Mouse (Mus musculus) layer of hippocampus, adult 9-10 months (tissue): ENCODE measurements around the gene Snta1.

Experiments used
- DNase-seq: peaks from one replicate; pipeline ENCODE4 v3.0.0; 2022; ENCODE audit warnings: low spot score

Gene Snta1

DNA sequence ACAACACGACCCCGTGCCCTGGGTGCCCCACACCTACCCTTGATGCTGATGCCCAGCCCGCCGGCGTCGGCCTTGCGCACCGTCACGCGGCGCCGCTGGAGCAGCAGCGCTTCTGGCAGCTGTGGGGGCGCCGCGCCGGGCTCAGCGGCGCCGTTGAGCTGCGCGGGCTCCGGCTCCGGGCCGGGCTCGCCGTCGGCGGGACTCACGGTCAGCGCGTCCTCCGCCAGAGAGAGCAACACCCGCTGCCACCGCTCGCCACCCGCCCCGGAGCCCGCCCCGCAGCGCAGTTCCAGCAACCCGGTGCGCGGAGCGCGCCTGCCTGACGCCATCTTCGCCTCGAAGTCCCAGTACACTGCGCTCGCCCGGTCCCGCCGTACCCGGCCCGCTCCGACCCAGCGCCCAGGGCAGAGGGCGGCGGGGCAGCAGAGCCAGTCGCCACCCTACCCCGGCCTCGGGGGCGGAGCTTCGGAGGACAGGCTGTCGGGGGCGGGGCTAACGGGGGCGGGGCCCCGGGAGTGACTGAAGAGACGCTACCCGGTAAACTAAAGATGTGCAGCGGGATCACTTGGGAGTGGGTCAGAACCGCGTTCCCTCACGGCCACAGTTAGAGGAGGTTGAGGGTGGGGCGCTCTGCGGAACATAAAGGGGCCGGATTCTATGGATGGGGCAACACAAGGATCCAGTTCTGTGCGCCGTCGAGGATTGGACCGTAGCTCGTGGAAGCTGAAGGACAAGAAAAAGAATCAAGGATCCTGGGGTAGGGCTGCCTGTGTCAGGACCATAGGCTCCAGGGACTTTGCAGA, at the start of gene Snta1:
TSS of gene Snta1 (minus strand) at position 457 of the 803 bp plus-strand sequence.
- no peak for DNase-seq

DNA sequence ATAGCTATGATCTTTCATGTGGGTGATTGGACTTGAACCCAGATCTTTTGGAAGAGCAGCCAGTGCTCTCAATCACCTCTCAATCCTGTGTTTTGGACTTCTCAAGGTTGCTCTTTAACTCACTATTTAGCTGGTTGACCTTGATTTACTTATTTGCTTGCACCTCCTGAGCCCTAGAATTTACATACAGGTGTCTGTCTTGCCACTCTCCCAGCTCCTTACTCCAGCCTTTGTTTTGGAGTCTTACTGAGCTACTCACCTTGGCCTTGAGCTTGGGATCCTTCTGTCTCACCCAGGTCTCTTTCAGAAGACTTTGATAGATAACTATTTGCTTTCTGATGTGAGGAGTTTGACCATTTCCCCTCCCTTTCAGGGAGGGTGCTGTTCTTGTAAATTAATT, 48.7 kb upstream of the Snta1 start:
- no peak for DNase-seq

DNA sequence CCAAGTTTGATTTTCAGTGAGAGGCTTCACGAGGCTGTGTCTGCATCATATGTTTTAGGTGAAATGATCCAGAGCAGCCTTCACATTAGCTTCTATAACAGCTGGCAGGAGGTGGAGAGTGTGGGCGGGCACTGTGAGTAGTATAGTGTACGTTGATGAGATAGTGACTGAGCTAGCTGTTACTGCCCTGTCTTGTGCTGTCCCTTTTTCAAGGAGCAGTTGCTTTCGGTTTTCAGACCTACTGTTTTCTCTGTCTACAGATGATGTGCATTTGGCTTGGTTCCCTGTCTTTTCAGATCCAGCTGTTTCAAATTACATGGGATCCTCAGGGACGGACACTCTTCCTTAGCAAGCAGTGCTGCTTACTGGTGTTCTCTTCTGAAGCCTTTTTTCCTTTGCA, 47.9 kb upstream of the Snta1 start:
- no peak for DNase-seq

DNA sequence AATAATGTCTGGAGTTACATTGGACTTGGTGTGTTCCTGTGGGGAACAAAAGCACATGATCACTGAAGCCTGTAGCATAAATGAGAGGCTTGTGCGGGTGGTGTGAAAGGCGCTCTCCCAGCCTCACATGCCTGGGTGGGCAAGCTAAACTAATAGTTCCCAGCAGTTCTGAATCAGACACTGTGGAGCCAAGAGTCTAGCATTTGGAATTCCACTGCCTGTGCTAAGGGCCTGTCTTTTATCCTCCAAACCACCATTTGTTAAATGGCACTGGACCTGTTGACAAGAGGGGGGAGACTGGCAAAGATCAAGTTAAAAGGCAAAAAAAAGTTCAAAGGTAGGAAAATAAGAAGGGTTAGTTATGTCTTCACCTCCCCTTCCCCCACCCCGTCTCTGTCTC, 46.7 kb upstream of the Snta1 start:
- no peak for DNase-seq

DNA sequence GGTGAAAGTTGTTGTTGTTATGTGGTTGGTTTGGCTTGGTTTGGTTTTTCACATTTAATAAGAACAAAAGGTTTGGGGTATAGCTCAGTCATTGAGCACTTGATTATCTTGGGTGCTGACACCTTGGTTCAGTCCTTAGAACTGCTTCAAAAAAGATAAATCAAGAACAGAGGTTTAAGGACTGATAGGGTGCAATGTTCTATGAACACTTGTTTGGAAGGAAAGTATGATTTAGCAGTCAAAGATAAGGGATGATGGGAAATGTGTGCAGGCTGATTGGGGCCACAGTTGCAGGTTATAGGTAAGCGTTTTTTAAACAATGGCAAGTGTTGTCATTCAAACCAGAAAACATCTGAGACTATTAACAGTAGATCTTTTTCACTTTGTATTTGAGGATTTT, 46.2 kb upstream of the Snta1 start:
- DNase-seq, result no peak

DNA sequence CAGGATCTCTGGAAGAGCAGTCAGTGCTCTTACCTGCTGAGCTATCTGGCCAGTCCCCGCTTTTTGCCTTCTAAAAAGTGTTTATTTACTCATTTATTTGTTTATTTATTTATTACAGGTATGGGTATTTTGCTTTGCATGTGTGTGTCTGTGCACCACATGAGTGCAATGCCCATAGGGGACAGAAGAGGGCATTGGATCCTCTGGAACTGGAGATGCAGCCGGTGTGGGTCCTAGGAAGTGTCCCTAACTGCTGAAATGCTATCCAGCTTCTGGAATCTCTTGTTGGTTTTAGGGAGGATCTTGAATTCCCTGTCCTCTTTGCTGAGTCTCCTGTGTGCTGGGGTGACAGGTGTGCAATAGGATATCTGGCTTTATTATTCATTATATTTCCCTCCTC, 45.1 kb upstream of the Snta1 start:
- DNase-seq, result no peak

DNA sequence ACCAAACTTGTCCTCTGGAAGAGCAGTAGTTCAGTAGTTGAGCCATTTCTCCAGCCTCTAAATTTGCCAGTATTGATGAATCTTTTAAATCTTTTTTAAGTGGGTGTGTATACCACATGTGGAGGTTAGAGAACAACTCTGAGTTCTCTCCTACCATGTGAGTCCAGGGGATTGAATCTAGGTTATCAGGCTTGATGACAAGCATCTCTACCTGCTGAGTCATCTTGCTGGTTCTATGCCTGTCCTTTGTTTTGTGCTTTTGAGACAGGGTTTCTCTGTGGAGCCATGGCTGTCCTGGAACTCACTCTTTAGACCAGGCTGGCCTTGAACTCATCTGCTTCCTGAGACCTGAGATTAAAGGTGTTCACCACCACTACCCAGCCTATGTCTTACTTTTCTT, 40.7 kb upstream of the Snta1 start:
- DNase-seq, result no peak

DNA sequence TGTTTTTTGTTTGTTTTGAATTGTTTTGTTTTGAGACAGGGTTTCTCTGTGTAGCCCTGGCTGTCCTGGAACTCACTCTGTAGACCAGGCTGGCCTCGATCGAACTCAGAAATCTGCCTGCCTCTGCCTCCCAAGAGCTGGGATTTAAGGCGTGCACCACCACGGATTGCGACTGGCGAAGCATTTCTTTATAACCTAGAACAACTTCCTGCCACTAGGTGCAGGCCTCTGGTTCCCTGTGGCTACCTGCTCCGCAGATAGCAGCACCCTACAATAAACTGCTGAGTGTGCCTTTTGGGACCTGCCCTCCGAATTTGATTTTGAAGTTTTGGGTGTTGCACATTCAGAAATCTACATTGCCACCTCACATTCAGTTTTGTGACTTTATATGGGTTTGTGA, 39.9 kb upstream of the Snta1 start:
- no peak for DNase-seq

DNA sequence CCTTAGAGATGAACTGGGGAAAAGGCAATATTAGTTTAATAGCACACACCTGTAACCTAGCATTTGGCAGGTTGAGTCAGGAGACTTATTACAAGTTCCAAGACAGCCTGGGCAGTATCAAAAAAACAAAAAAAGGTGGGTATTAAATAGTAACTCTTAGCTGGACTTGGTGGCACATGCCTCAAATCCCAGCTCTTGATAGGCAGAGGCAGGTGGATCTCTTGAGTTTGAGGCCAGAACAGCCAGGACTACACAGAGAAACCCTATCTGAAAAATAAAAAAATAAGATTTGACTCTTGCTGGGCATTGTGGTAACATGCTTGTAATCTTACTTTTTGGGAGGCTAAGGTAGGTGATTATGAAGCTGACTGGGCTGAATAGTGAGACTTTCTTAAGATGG, 32.6 kb upstream of the Snta1 start:
- no peak for DNase-seq

DNA sequence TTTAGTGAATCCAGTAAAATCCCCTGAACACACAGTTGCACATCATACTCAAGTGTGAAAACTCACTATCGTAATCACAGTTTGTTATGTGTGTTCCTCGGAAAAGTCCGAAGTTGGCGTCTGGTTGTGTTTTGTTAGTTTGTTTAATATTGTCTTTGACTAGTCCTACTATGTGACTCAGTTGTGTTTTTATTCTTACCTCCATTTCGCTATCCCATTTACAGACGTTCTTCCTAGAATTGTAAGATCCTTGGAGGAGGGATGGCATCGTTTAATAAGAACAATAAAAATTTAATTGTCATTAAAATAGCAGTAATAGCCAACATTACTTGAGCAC, 29.3 kb upstream of the Snta1 start:
- no peak for DNase-seq

DNA sequence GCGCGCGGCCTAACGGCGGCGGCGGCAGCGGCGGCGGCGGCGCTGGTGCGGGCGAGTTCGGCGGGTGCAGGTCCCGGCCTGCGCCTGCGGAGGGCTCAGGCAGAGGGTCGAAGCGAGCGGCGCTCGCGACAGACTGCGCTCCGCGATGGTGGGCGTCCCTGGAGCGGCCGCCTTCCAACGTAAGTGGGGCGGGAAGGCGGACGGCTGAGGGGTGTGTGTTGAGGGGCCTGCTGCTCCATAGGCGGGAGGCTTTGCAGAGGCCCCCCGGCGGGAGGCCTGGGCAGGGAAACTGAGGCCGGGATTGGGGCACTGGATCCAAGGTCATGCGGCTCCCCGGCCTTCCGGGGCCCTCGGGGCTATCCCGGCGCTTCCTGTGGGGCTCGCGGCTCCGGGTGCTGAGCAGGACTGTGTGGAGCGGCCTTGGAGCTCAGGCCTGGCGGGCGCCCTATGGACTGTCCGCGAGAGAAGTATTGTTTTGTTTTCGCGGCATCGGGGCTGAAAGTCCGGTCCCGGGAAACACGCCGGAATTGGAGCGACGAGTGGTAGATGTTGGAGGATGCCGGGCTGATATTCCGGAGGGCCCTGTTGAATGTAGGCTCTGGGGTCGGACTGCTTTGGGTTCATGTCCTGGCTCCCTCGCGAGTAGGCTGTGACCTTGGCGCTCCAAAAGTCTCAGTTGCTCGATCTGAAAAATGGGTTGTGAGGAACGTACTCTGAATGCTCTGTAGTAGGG, 28.7 kb upstream of the Snta1 start, which contains the start of gene Cbfa2t2:
TSS of gene Cbfa2t2 (plus strand) at position 24 of the 733 bp plus-strand sequence.
- DNase-seq, result no peak

DNA sequence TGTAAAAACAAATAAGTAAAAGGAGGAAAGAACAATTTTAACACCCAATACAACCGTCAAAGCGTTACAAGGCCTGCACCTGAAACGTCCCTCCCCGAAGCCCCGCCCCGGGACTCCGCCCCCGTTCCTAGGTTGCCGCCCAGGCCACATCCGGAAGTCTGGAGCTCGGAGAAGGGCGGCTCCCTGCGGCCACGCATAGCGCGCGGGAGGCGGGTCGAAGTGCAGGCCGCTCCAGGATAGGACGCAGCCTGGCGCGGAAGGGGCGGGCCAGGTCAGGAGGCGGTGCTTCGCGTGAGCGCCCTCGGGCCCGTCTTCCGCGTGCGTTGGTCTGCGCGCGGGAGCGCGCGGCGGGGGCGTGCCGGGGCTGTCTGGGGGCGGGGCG, 28.2 kb upstream of the Snta1 start:
- DNase-seq, result peak; percentile 86

DNA sequence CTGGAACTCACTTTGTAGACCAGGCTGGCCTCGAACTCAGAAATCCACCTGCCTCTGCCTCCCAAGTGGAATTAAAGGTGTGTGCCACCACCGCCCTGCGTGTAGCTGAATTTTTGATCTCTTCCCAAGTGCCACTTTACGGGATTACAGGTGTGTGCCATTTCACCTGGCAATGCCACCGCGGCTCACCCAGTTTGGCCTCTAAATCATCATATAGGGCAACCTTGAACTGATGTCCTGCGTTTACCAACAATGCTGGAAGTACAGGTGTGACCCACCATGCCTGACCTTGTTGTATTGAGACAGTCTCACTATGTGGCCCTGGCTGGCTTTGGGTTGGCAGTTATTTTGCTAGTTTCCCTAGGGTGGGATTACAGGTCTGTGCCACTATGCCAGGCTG, 26.8 kb upstream of the Snta1 start:
- no peak for DNase-seq

DNA sequence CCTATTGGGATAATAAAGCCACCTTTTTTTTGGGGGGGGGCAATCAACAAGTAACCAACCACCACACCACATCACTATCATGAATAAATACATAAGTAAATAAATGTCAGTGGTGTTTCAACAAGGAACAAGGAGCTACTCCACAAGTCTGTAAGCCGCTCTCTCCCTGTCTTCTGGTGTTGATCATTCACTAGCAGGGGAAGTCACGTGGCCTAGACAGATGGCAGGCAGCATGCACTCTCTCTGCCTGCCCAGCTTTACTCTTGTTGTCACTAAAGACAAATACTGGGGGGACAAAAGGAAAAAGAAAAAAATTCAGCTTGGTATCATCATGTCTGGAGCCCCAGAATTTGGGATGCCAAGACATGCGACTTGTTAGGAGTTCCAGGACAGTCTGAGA, 25.5 kb upstream of the Snta1 start:
- DNase-seq, result no peak

DNA sequence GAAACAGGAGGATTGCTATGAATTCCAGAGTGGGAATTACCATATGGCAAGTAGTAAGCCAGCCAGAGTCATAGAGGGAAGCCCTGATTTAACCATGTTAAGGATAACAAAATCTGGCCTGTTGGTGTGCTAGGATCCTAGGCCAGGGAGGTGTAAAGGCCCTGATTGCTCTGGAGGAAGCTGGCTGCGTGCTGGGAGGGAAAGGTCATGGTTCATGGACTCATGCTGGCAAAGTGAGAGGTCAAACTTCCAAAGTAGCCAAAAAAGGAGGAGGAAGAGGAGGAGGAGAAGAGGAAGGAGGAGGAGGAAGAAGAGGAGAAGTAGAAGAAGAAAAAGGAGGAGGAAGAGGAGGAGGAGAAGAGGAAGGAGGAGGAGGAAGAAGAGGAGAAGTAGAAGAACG, 24.8 kb upstream of the Snta1 start:
- DNase-seq, result no peak

DNA sequence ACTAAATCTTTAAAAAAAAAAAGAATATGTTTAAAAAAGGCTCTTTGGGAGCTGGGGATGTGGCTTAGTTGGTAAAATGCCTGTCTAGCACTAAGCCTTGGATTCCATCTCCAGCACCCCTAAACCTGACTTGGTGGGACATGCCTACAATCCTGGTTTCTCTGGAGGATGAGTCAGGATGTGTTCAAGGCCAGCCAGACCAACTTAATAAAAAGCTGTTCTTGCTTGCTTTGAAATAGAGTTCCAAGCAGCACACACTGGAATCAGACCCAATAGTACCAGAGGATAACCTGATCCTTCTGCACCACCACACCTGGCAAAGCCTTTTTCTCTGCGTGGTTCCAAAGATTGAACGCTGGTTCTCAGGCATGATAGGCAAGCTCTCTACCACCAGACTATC, 22.7 kb upstream of the Snta1 start:
- DNase-seq, result no peak

DNA sequence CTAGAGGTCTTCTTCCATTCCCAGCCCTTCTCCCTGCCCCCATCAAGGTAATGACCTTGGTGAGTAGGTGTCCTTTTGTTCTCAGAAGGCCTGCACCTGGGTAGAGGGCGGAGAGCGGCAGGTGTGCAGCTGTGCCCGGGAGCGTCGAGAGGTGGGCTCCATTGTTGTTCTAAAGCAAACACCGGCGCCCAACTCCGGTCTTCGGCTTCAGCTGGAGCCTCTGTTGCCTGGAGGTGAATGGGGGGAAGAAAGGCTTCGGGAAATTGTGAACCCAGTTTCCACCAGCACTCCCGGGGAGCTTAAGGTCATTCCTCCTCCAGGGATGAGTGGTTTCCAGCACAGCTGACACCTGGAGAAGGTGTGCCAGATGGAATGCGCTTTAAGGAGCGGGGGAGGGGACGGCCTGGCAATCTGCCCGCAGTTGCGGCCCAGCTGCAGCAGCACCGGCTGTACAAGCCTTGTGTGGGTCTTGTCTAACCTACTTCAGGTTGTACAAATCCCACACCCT, 20.0 kb upstream of the Snta1 start:
- DNase-seq, result no peak

DNA sequence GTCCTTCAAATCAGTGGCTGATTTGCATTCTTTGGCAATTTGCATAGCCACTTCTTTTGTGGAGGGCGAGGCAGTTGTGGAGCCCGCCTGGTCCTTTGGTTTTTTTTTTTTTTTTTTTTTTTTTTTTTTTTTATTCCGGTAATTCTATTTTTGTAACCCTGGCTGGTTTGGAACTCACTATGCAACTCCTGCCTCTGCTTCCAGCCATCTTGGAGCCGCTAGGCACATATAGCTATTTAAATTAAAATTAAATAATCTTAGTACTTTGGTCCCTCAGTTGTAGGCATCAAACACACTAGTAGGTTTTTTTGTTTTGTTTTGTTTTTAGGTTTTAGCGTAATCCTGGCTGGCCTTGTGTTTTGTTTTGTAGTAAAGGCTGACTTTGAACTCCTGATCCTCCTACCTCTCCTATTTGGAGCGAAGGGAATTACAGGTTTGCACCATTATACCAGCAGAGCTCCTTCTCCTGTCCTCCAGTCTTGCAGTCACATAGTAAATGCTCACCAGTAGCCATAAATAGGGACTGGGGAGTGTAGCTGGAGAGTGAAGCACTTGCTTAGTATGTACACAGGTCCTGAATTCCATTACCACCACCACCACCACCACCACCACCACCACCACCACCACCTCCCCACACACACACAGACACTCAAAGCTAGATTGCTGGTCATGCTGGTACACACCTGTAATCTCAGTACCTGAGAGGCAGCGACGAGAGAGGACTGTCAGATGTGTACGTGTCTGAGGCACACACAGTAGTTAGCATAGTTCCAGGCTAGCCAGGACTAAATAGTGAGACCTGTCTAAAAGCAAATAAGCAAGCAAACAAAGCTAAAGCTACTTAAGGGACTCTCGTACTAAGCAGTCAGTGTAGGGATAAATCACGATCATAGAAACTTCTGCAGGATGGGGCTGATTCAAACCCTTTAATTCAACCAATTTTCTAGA, 19.3 kb upstream of the Snta1 start:
- no peak for DNase-seq

DNA sequence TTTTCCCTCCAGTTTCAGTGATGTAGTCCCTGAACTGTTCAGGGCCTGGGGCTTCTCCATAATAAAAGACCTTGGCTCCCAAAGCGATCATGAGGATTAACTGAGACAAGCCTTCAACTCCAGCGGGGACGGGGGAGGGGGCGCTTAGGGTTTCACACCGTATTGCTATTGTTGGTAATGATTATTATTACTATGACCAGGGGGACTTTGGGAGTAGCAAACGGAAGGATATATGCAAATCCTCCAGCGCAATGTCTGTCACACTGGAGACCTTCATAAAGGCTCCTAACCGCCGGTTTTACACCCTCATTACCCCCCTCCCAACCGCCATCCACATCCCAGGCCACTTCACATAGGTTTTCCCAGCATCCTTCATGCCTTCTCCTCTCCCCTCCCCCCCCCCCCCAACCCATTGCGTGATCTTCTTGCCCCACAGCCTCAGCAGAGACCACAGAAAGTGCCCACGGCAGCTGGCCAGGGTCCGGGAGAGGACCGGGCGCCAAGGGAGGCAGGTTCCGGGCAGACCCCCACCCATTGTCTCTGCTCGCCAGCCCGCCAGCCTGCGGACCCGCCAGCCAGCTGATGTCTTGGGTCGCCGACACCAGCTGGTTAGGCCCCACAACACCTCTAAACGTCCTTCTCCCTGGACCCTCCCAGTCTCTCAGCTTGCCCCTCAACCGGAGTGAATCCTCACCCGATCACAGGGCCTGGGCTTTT, 18.4 kb upstream of the Snta1 start:
- no peak for DNase-seq

DNA sequence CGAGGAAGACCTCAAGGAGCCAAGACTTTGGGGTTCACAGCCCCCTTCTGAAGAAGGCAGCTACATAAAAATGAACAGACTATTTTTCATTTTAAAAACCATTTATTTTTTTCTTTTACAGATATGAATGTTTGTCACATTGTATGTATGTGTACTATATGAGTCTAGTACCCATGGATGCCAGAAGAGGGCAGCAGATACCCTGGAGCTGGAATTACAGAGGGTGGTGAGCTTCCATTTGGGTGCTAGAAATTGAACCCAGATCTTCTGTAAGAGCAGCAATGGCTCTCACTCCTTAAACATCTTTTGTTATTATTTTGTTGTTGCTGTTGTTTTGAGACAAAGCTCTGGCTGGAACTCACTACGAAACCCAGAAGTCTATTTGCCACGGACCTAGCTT, 17.6 kb upstream of the Snta1 start:
- no peak for DNase-seq

DNA sequence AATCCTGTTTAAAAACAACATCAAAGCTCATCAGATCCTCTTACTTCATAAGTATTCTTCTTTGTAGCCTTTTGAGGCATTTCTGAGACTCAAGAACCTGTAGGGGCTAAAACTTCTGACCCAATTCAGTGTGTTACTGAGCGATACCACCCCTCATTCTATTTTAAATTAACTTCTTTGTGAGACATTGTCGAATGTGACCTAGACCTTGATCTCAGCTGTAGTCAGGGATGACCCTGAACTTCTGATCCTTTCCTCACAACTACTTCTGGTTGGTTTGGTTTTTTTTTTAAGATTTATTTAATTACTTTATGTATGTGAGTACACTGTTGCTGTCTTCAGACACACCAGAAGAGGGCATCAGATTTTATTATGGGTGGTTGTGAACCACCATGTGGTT, 15.6 kb upstream of the Snta1 start:
- no peak for DNase-seq

DNA sequence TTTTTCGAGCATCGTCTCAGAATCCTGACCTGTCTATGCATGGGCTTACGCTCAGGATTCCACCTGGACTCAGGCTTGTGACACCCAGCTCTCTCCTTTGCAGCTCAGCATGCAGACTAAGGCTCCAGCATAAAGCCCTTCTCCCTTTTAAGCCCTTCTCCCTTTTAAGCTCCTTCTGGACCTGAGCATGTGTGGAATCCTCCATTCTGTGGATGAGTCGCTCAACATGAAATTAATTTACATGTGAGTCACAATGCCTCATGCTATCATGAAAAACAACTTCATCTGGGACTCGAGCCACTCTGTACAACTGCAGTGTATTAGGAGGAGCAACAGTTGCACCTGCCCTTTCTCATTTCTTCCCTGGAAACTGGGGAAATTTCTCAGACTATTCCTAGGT, 14.3 kb upstream of the Snta1 start:
- no peak for DNase-seq
